Mouse (Mus musculus) erythroblast, adult 5-6 weeks (primary cell): Measurements from ENCODE around the gene Entpd1. TPM values are rescaled to one million over a fixed set of nuclear protein-coding genes. Genes with fewer than 3 reads are reported as not detected.

ENCODE experiments used
- ATAC-seq: replicated peaks from 2 replicates; pipeline ENCODE4 v1.8.0; 2016; ENCODE audit warnings: moderate number of reproducible peaks, mild to moderate bottlenecking, moderate TSS enrichment, inconsistent platforms; ENCODE audit not compliant: poor library complexity, low FRiP score, severe bottlenecking
- total RNA-seq, 2 experiments: library from RNA; stranded (forward) in 1 of 2; stranded (reverse) in 1 of 2; fragments of 150-400 nt in 1 of 2; fragments of 200-764, 138-1000 nt in 1 of 2; gene quantifications; 2 replicates each; pipeline versions ENCODE4 v1.2.3 to v1.2.4; 2015 to 2017; ENCODE audit warnings: low replicate concordance in 2 of 2

Entpd1 gene
- total RNA-seq, 2 experiments from 2014 or later, result 13.1 to 26.1 TPM

- no peak for ATAC-seq
Observed at GRCm38 (mm10) chr19:40659651-40660478, 47.7 kb downstream of the Entpd1 start.

GRCm38 (mm10) chr19:40660510-40660909 lies 48.3 kb downstream of the Entpd1 start:
- no peak for ATAC-seq

- ATAC-seq, result no peak
Observed at GRCm38 (mm10) chr19:40661108-40661507, 48.9 kb downstream of the Entpd1 start.

DNA sequence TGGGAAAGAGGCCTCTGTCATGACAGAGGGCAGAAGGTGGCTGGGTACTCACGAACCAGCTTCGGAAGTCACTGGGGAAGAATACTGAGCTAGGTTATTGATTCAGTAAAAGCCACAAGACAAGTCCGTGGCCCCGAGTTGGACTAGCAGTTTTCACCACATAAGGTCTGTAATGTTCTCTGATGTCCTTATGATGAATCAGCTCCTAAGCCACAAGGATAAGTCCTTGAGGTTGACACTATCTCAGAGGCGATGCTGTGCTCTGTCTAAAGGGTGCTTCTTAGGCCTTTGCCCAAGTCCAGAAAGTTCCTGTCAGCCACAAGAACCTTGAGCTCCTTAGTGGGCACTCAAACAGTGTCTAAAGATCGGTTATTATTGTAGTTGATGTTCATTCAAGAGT lies 49.7 kb downstream of the Entpd1 start:
- no peak for ATAC-seq

DNA sequence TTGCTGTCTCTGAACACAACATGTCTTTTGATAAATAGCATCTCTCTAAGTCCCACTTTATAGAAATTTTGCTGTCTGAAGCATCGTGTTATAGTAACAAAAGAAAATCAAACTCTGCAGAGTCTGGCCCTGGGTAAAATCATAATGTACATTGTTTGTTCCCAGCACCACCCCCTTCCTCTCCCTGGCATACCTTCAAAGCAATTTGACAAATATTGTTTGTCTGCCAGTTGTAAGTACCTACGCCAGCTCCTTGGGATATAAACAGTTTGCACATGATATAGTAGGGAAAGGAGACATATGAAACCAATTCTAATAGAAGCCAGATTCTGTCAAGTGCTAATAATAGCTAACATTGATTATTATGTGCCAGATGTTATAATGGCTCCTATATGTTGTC lies 50.6 kb downstream of the Entpd1 start:
- ATAC-seq, result no peak

GRCm38 (mm10) chr19:40665778-40666177 lies 53.6 kb downstream of the Entpd1 start:
- no peak for ATAC-seq

- no peak for ATAC-seq
Observed at GRCm38 (mm10) chr19:40667111-40667510, 54.9 kb downstream of the Entpd1 start.

GRCm38 (mm10) chr19:40675329-40675728 lies 63.2 kb downstream of the Entpd1 start:
- ATAC-seq, result no peak

DNA sequence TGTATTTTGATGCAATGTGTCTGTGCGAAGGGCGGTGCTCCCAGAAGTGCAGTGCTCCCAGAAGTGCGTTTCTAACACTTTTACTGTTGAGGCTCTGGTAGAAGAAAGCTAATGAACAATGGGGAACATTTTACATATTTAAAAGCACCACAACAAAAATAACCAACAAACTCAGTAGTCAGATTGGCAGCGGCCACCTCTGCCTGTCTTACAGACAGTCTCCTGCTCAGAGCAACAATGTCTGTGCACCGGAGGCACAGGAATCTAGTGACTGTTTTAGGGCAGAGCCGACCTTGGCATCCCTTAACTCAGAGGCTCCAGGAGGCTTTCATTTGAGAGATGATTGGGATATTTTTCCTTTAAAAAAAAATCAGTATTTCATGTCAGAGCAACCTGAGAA lies 65.9 kb downstream of the Entpd1 start:
- ATAC-seq, result no peak

DNA sequence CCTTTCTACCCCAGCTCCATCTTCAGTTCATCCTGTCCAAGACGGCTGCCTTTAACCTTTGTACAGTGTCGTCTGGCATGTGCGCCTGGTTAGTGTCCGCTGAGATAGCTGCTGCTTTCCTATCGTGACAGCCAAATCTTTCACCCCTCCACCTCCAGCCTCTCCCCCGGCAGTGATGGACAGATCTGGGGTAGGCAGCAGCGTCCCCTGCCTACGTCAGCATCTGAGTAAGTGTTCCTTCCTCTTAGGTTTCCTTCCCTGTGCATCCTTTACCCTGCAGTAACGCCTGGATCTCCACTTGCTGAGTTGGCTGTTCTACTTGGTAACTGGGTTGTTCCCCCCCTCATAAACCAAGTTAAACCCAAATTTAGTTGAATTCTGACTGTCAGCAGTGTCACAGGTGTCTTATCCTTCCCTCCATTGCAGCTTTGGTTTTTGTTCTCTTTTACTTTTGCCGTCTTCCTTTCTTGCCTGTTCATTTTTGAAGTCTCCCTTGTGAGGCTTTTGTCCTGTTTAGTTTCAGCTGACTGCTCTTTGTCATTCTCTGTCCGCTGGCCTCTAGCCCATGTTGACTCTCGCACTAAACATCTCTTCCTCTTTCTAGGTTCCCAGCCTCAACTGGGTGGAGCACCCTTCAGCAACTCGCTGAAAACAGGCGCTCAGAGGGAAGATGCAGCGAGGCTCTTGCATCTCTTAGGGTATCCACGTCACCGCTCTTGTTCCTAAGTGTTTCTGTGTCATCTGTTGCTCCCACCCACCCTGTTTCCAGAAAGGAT lies 66.6 kb downstream of the Entpd1 start:
- ATAC-seq, result no peak

GRCm38 (mm10) chr19:40679632-40680031 lies 67.5 kb downstream of the Entpd1 start:
- 0 out of 2 replicates have a peak, but pooled peaks have one; percentile 30 for ATAC-seq

DNA sequence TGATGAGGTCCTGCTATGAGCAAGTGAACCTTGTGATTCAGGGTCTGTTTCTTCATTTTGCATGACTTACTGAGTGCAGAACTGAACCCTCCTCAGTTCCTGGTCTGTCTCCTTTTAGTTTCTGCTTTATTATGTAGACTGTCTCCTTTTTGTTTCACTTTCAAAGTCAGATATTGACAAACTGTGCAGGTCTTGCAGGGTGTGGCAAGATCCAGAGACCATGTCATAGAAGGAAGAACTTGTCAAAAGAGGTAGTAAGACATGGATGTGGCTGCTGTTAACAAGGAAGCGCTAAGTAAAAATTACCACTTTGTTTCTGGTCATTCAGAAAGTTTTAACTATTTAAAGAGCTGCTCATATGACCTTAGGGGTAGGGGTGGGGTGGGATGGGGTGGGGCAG lies 72.0 kb downstream of the Entpd1 start:
- ATAC-seq, result no peak

DNA sequence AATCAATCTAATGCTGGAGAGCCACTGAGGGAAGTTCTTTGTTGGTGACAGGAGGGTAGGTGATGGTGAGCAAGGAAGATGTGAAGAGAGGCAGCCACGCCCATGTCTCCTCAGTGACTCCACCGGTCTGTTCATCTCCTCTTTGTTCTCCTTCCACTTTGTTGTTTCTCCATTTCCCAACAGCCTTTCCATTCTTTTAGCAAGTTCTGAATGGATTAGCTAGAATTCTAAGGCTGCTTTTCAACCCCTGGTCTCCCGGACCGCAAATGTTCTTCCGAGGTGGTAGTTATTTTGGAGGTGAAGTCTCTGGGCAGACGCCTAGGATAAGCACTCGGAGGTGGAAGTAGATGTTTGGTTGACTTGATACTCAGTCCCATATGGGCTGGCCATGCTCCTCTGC lies 72.4 kb downstream of the Entpd1 start:
- ATAC-seq, result no peak

GRCm38 (mm10) chr19:40687291-40687927 lies 75.2 kb downstream of the Entpd1 start:
- no peak for ATAC-seq

DNA sequence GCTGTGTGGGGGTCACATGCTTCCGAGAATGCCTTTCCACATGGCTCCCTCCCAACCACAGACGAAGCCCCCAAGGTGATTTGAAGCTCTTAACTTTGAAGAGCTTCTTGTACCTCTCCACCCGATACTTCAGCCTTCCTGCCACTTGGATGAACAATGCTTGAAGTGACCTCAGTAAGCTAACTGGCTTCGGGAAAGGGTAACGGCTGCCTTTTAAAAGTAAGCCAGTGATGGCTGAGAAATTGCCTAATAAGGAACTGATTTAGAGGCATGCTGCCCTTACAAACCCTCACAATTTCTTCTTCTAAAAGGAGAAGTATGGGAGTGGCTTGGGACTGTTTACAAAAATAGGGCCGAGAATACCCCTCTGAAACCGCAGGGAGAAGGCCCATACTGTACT lies 81.0 kb downstream of the Entpd1 start:
- no peak for ATAC-seq

DNA sequence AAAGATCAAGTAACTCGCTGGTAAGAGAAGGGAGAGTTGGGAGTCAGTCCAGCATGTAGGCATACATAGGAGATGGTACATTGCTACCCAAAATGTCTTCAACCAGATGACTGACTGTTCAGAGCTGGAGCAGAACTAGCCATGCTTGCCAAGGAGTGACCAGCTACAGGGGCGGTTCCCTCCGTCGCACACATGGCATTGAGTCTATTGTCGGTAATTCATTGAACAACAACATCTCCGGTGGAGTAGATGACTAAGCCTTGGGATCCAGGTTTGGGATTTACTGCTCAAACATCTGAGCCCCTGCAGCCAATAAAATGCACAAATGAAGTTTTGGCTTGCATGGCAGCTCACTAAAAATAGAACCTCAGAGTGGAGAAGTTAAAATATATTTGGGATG lies 84.0 kb downstream of the Entpd1 start:
- no peak for ATAC-seq

DNA sequence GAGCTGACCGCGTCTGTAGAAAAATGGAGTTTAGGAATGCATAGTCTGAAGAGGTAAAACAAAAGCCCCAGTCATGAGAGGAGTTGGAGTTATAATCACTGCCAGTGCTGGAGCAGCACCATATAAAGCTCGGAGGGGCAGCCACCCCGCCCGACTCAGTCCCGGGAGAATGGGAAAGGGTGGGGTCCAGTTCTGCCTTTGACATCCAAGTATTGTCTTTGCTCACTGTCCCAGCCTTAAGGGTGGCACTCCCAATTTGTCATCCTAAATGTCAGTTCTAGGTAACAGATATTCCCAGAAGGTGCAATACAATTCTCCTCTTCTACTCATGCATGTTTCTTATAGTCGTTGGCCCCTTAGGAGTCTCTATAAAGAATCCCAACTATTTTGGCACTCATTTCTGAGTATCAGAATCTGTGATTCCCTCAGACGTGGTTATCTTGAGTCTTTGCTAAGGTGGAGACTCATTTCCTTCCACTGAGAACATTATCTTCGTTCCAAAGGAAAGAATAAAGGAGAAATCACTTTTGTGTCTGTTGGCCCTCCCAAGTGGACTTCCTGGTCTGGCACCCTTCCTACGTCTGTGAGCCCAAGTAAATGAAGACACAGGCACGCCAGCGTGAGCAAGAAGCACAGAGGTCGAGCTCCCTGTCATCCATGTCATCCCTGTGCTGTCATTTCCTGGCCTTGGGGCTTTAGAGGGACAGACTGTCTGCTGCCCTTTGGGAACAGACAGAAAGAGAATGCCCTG lies 86.1 kb downstream of the Entpd1 start:
- no peak for ATAC-seq

DNA sequence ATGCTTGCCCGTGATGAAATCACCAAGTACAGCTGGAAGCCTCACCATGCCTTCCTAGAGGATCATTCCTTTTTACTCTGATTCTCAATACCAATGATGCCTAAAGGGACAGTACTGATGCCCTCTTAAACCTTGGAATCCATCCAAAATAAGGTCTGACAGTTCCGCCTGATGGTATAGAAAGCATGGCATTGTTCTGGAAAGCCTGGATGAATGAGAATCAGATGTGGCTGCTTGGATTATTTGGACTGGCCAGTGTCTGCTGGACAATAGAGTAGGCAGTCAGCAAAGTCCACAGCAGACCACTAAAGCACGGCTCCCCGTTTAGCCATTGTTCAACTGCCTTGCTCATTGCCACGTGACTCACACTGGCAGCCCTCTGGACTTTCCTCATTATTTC lies 87.7 kb downstream of the Entpd1 start:
- ATAC-seq, result no peak

GRCm38 (mm10) chr19:40702406-40702805 lies 90.2 kb downstream of the Entpd1 start:
- ATAC-seq, result no peak
